Mouse (Mus musculus): Measurements from ENCODE around the gene Ptges2. TPM values are rescaled to one million over a fixed set of nuclear protein-coding genes. Genes with fewer than 3 reads are reported as not detected.

The Ptges2 gene
- polyA plus RNA-seq (2015; fragmentation: Nextera tagmentation; extraction: Ambion mirVana) = 19.9 and 20.9 TPM in 2 replicates

GRCm38 (mm10) chr2:32395484-32395945 is at the start of gene Ptges2:
Gene Ptges2, plus strand, starts transcription at chr2:32395896.

GRCm38 (mm10) chr2:32352151-32353006 is 43.3 kb upstream of the Ptges2 start, which contains the start of gene Ciz1:
Gene Ciz1, plus strand, starts transcription at chr2:32352327.

GRCm38 (mm10) chr2:32353007-32353542 is 42.6 kb upstream of the Ptges2 start, which contains the start of gene Dnm1:
Gene Dnm1, minus strand, starts transcription at chr2:32353338.

GRCm38 (mm10) chr2:32381775-32382223 is 13.9 kb upstream of the Ptges2 start, which contains the start of gene 1110008P14Rik:
Gene 1110008P14Rik, minus strand, starts transcription at chr2:32381938.

GRCm38 (mm10) chr2:32387706-32388490 is 7.8 kb upstream of the Ptges2 start, which contains the start of gene Lcn2:
Gene Lcn2, minus strand, starts transcription at chr2:32388252.

GRCm38 (mm10) chr2:32449761-32450754 is 54.4 kb downstream of the Ptges2 start, which contains the start of gene Naif1:
Gene Naif1, plus strand, starts transcription at chr2:32450457.

GRCm38 (mm10) chr2:32450881-32451844 is 55.5 kb downstream of the Ptges2 start, which contains the start of gene Slc25a25:
Gene Slc25a25, minus strand, starts transcription at chr2:32451445.

Other genes starting within 250 kb of the Ptges2 start
- gene Prrc2b, start 244.8 kb upstream of the Ptges2 start, polyA plus RNA-seq (2015; fragmentation: Nextera tagmentation; extraction: Ambion mirVana) = 20.9 and 22.2 TPM in 2 replicates
- gene Pomt1, start 159.3 kb upstream of the Ptges2 start, polyA plus RNA-seq (2015; fragmentation: Nextera tagmentation; extraction: Ambion mirVana) = 9.2 and 9.6 TPM in 2 replicates
- 41.4 and 44.3 TPM in 2 replicates for gene Uck1, start 135.7 kb upstream of the Ptges2 start, polyA plus RNA-seq (2015; fragmentation: Nextera tagmentation; extraction: Ambion mirVana)
- 21.3 and 21.6 TPM in 2 replicates for gene Golga2, start 108.5 kb upstream of the Ptges2 start, polyA plus RNA-seq (2015; fragmentation: Nextera tagmentation; extraction: Ambion mirVana)
- 334 and 344 TPM in 2 replicates for gene Swi5, start 107.8 kb upstream of the Ptges2 start, polyA plus RNA-seq (2015; fragmentation: Nextera tagmentation; extraction: Ambion mirVana)
- 21.8 and 23.1 TPM in 2 replicates for gene Ciz1, start 43.6 kb upstream of the Ptges2 start, polyA plus RNA-seq (2015; fragmentation: Nextera tagmentation; extraction: Ambion mirVana)
- 10.8 and 12.5 TPM in 2 replicates for gene Dnm1, start 42.6 kb upstream of the Ptges2 start, polyA plus RNA-seq (2015; fragmentation: Nextera tagmentation; extraction: Ambion mirVana)
- gene 1110008P14Rik, start 14.0 kb upstream of the Ptges2 start, polyA plus RNA-seq (2015; fragmentation: Nextera tagmentation; extraction: Ambion mirVana) = 58.3 and 58.6 TPM in 2 replicates
- gene Lcn2, start 7.6 kb upstream of the Ptges2 start, polyA plus RNA-seq (2015; fragmentation: Nextera tagmentation; extraction: Ambion mirVana) = 2.1 and 9.2 TPM in 2 replicates
- gene Naif1, start 54.6 kb downstream of the Ptges2 start, polyA plus RNA-seq (2015; fragmentation: Nextera tagmentation; extraction: Ambion mirVana) = 3.3 and 3.7 TPM in 2 replicates
- 16.0 and 18.5 TPM in 2 replicates for gene Slc25a25, start 55.5 kb downstream of the Ptges2 start, polyA plus RNA-seq (2015; fragmentation: Nextera tagmentation; extraction: Ambion mirVana)
- 5.9 and 7.0 TPM in 2 replicates for gene Fam102a, start 139.4 kb downstream of the Ptges2 start, polyA plus RNA-seq (2015; fragmentation: Nextera tagmentation; extraction: Ambion mirVana)
- 78.8 and 88.0 TPM in 2 replicates for gene Dpm2, start 175.0 kb downstream of the Ptges2 start, polyA plus RNA-seq (2015; fragmentation: Nextera tagmentation; extraction: Ambion mirVana)
- gene Pip5kl1, start 178.9 kb downstream of the Ptges2 start, polyA plus RNA-seq (2015; fragmentation: Nextera tagmentation; extraction: Ambion mirVana) = not detected in 2 replicates
- gene 9430097D07Rik, start 179.8 kb downstream of the Ptges2 start, polyA plus RNA-seq (2015; fragmentation: Nextera tagmentation; extraction: Ambion mirVana) = not detected in 2 replicates
- gene St6galnac4, start 191.2 kb downstream of the Ptges2 start, polyA plus RNA-seq (2015; fragmentation: Nextera tagmentation; extraction: Ambion mirVana) = 8.2 and 10.1 TPM in 2 replicates
- gene St6galnac6, start 203.8 kb downstream of the Ptges2 start, polyA plus RNA-seq (2015; fragmentation: Nextera tagmentation; extraction: Ambion mirVana) = 19.0 and 19.1 TPM in 2 replicates
- gene Ak1, start 225.9 kb downstream of the Ptges2 start, polyA plus RNA-seq (2015; fragmentation: Nextera tagmentation; extraction: Ambion mirVana) = 50.9 and 51.6 TPM in 2 replicates